Mouse (Mus musculus): ENCODE measurements at regions not wholly inside any gene's neighbourhood (a gene's known extent, or its start where the extent isn't known, plus 50 kb on each side); places are given as distances from the start of the nearest gene placed in this dataset.

- Histone ChIP-seq H3K79me2 (replicated peaks; ENCODE audit: control insufficient read depth, insufficient read depth, low read length) (no peaks in the 10 kb centered on the region), H3K36me3 (ENCODE audit: control insufficient read depth, insufficient read depth, low read length) (no peaks in the 10 kb centered on the region)
These were observed 177.2 kb upstream of the Rora start for GRCm38 (mm10) chr9:68476391-68476790.

GRCm38 (mm10) chr9:68477466-68477865 is 176.1 kb upstream of the Rora start:
- Histone ChIP-seq H3K27ac (no peak overlapping the region), H3K9ac (ENCODE audit: low read depth, low read length) (no peak overlapping the region), H3K4me3 (no peak overlapping the region), H3K36me3 (ENCODE audit: control insufficient read depth, insufficient read depth, low read length) (no peaks in the 10 kb centered on the region), H3K27me3 (ENCODE audit: control insufficient read depth, insufficient read depth, low read length) (no peaks in the 10 kb centered on the region), H3K79me2 (replicated peaks; ENCODE audit: control insufficient read depth, insufficient read depth, low read length) (no peaks in the 10 kb centered on the region), H3K4me1 (ENCODE audit: control insufficient read depth, insufficient read depth, low read length) (no peaks in the 10 kb centered on the region)
- intact Hi-C loops (cut with DNase I), result no loop called here
- TF ChIP-seq EP300 (IDR thresholded peaks at IDR 0.05; ENCODE audit: insufficient read depth, low read depth, low read length), result no peak
- no peak for TF ChIP-seq CTCF (IDR thresholded peaks at IDR 0.05)
- no peak for TF ChIP-seq POLR2A (IDR thresholded peaks at IDR 0.05; ENCODE audit: insufficient read depth, low read depth, low read length)
- 70% methylated on average over 3 of the region's 3 CpGs for WGBS
- no peak for DNase-seq

More at GRCm38 (mm10) chr9:68476391-68476790, 177.2 kb upstream of the Rora start:
- Histone ChIP-seq H3K27ac (no peak overlapping the region), H3K4me1 (ENCODE audit: control insufficient read depth, insufficient read depth, low read length) (no peaks in the 10 kb centered on the region), H3K27me3 (ENCODE audit: control insufficient read depth, insufficient read depth, low read length) (no peaks in the 10 kb centered on the region), H3K9ac (ENCODE audit: low read depth, low read length) (no peak overlapping the region), H3K4me3 (no peak overlapping the region)
- 81% methylated on average over 12 of the region's 12 CpGs for WGBS
- DNase-seq, result no peak
- TF ChIP-seq POLR2A (IDR thresholded peaks at IDR 0.05; ENCODE audit: insufficient read depth, low read depth, low read length), result no peak
- no peak for TF ChIP-seq CTCF (IDR thresholded peaks at IDR 0.05)
- intact Hi-C loops (cut with DNase I), result no loop called here

- Histone ChIP-seq H3K4me1 (ENCODE audit: control insufficient read depth, insufficient read depth, low read length) (no peaks in the 10 kb centered on the region; the same call in 1 of the 2 replicates), H3K27ac (no peak overlapping the region), H3K27me3 (ENCODE audit: control insufficient read depth, insufficient read depth, low read length) (no peaks in the 10 kb centered on the region), H3K36me3 (ENCODE audit: control insufficient read depth, insufficient read depth, low read length) (no peaks in the 10 kb centered on the region), H3K79me2 (replicated peaks; ENCODE audit: control insufficient read depth, insufficient read depth, low read length) (no peaks in the 10 kb centered on the region), H3K9ac (ENCODE audit: low read depth, low read length) (no peak overlapping the region), H3K4me3 (no peak overlapping the region)
- WGBS, result 59% methylated on average over 5 of the region's 5 CpGs
- TF ChIP-seq EP300 (IDR thresholded peaks at IDR 0.05; ENCODE audit: insufficient read depth, low read depth, low read length) (no peak), POLR2A (IDR thresholded peaks at IDR 0.05; ENCODE audit: insufficient read depth, low read depth, low read length) (no peak), CTCF (IDR thresholded peaks at IDR 0.05) (no peak)
- intact Hi-C loops (cut with DNase I), result no loop called here
- no peak for DNase-seq
These were observed 166.9 kb upstream of the Rora start for GRCm38 (mm10) chr9:68486646-68487045.

GRCm38 (mm10) chr9:68491151-68491550 is 162.4 kb upstream of the Rora start:
- no peak for DNase-seq
- intact Hi-C loops (cut with DNase I), result no loop called here
- no peaks in the 10 kb centered on the region for H3K36me3 ChIP-seq (ENCODE audit: control insufficient read depth, insufficient read depth, low read length)
- no peaks in the 10 kb centered on the region for H3K27me3 ChIP-seq (ENCODE audit: control insufficient read depth, insufficient read depth, low read length)
- no peak overlapping the region for H3K9ac ChIP-seq (ENCODE audit: low read depth, low read length)
- no peaks in the 10 kb centered on the region; the same call in 1 of the 2 replicates for H3K4me1 ChIP-seq (ENCODE audit: control insufficient read depth, insufficient read depth, low read length)
- H3K27ac ChIP-seq, result no peak overlapping the region
- TF ChIP-seq POLR2A (IDR thresholded peaks at IDR 0.05; ENCODE audit: insufficient read depth, low read depth, low read length), result no peak
- no peak for TF ChIP-seq EP300 (IDR thresholded peaks at IDR 0.05; ENCODE audit: insufficient read depth, low read depth, low read length)
- no peak for TF ChIP-seq CTCF (IDR thresholded peaks at IDR 0.05)
- H3K79me2 ChIP-seq (replicated peaks; ENCODE audit: control insufficient read depth, insufficient read depth, low read length), result no peaks in the 10 kb centered on the region
- no peak overlapping the region for H3K4me3 ChIP-seq
- WGBS, result 76% methylated on average over 2 of the region's 2 CpGs

DNA sequence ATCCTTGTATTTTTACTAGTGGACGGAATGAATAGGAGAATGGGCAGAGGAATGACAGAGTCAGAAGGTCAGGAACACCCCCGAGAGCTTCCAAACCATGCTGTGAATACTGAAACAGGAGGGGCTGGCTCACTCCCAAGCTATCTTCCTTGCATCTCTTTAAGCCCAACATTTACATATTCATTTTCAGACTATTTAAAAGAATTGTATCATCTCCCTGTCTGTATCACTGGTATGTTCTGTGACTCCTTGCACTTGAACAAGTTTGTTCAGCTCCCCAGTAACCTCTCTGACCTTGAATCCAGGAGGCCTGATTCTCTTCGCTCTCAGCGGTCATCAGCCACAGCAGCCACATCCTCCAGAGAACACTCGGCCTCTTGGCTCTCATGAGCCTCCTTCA is 132.4 kb upstream of the Rora start:
- H3K4me1 ChIP-seq (ENCODE audit: control insufficient read depth, insufficient read depth, low read length), result no peaks in the 10 kb centered on the region
- H3K27me3 ChIP-seq (ENCODE audit: control insufficient read depth, insufficient read depth, low read length), result no peaks in the 10 kb centered on the region
- intact Hi-C loops (cut with DNase I), result no loop called here
- no peaks in the 10 kb centered on the region for H3K36me3 ChIP-seq (ENCODE audit: control insufficient read depth, insufficient read depth, low read length)
- no peaks in the 10 kb centered on the region for H3K79me2 ChIP-seq (replicated peaks; ENCODE audit: control insufficient read depth, insufficient read depth, low read length)
- H3K4me3 ChIP-seq, result no peak overlapping the region
- H3K27ac ChIP-seq, result no peak overlapping the region
- no peak overlapping the region for H3K9ac ChIP-seq (ENCODE audit: low read depth, low read length)
- 48% methylated on average over 5 of the region's 5 CpGs for WGBS
- TF ChIP-seq CTCF (IDR thresholded peaks at IDR 0.05), result no peak
- DNase-seq, result no peak

- no peak for TF ChIP-seq POLR2A (IDR thresholded peaks at IDR 0.05; ENCODE audit: insufficient read depth, low read depth, low read length)
- 0 out of 2 replicates have a peak, but pooled peaks have one; percentile 55 for TF ChIP-seq EP300 (IDR thresholded peaks at IDR 0.05; ENCODE audit: insufficient read depth, low read depth, low read length)
- H3K27me3 ChIP-seq (ENCODE audit: control insufficient read depth, insufficient read depth, low read length), result no peaks in the 10 kb centered on the region
- no peak overlapping the region for H3K9ac ChIP-seq (ENCODE audit: low read depth, low read length)
- intact Hi-C loops (cut with DNase I), result loop anchor here (10.0 kb wide), 1 partner anchor 547 kb away; no protein-coding TSS in a partner anchor
- peak; percentile 37 to 46 for DNase-seq
- no peak overlapping the region for H3K4me3 ChIP-seq
- H3K4me1 ChIP-seq (ENCODE audit: control insufficient read depth, insufficient read depth, low read length), result peaks cover 2% of the 10 kb centered on the region
- H3K79me2 ChIP-seq (replicated peaks; ENCODE audit: control insufficient read depth, insufficient read depth, low read length), result no peaks in the 10 kb centered on the region
- 57% methylated on average over 14 of the region's 14 CpGs for WGBS
- H3K36me3 ChIP-seq (ENCODE audit: control insufficient read depth, insufficient read depth, low read length), result no peaks in the 10 kb centered on the region
- H3K27ac ChIP-seq, result no peak overlapping the region
These were observed 91.6 kb upstream of the Rora start for GRCm38 (mm10) chr9:68561767-68562552.
